Mouse (Mus musculus) olfactory bulb, adult 2 months (tissue): ENCODE measurements around the gene Rcc1l.

ENCODE experiments used
- CTCF ChIP-seq: fragments of 200-500 bp; IDR thresholded peaks from 2 replicates; pipeline ENCODE4 v1.5.1; 2012; ENCODE audit warnings: low read depth, mild to moderate bottlenecking, low read length, moderate library complexity; ENCODE audit not compliant: insufficient read depth
- POLR2A ChIP-seq: fragments of 200-500 bp; IDR thresholded peaks from 2 replicates; pipeline ENCODE4 v1.6.1; 2012; ENCODE audit warnings: mild to moderate bottlenecking, low read depth, low read length, moderate library complexity; ENCODE audit not compliant: insufficient read depth

GRCm38 (mm10) chr5:134139429-134139828 is 37.1 kb downstream of the Rcc1l start:
- TF ChIP-seq CTCF, result no peak
- TF ChIP-seq POLR2A, result no peak
